Mouse (Mus musculus): ENCODE results near the gene Scarf1. TPM values are rescaled to one million over a fixed set of nuclear protein-coding genes. Genes with fewer than 3 reads are reported as not detected.

The Scarf1 gene
- polyA plus RNA-seq, 1 experiment from 2014 or later: 3.3 TPM

- ATAC-seq: no peak
- Histone ChIP-seq H3K4me2 (no peak overlapping the region), H3K36me3 (ENCODE audit: poor library complexity, severe bottlenecking) (peaks cover 33% of the 10 kb centered on the region), H3K9ac (no peak overlapping the region), H3K4me3 (no peak overlapping the region), H3K9me3 (replicated peaks) (no peaks in the 10 kb centered on the region), H3K27ac (peak overlapping the region; percentile 59; the same call in 1 of the 2 replicates), H3K4me1 (peaks cover 17% of the 10 kb centered on the region), H3K27me3 (no peaks in the 10 kb centered on the region)
- WGBS: 78% methylated on average over 13 of the region's 14 CpGs
Observed at GRCm38 (mm10) chr11:75571126-75571990, 58.0 kb downstream of the Scarf1 start.

- Histone ChIP-seq H3K4me3 (no peak overlapping the region), H3K36me3 (ENCODE audit: poor library complexity, severe bottlenecking) (peaks cover 33% of the 10 kb centered on the region), H3K4me1 (peaks cover 17% of the 10 kb centered on the region), H3K27ac (peak overlapping the region; percentile 59), H3K27me3 (no peaks in the 10 kb centered on the region), H3K9ac (peak overlapping the region; percentile 17), H3K4me2 (0 out of 2 replicates have a peak overlapping the region, but pooled peaks have one; percentile 19), H3K9me3 (replicated peaks) (no peaks in the 10 kb centered on the region)
- WGBS: 13% methylated on average over 10 of the region's 10 CpGs
- ATAC-seq: peak; percentile 34; the same call in 1 of the 2 replicates
Observed at GRCm38 (mm10) chr11:75572301-75572791, 59.0 kb downstream of the Scarf1 start.

GRCm38 (mm10) chr11:75572854-75573650 is 59.7 kb downstream of the Scarf1 start:
- Histone ChIP-seq H3K27ac (peak overlapping the region; percentile 32), H3K27me3 (no peaks in the 10 kb centered on the region), H3K4me1 (peaks cover 17% of the 10 kb centered on the region), H3K4me2 (peak overlapping the region; percentile 19; the same call in 1 of the 2 replicates), H3K36me3 (ENCODE audit: poor library complexity, severe bottlenecking) (peaks cover 27% of the 10 kb centered on the region), H3K9me3 (replicated peaks) (no peaks in the 10 kb centered on the region), H3K4me3 (no peak overlapping the region), H3K9ac (peak overlapping the region; percentile 17)
- ATAC-seq: peak; percentile 89
- WGBS: 4% methylated on average over 12 of the region's 12 CpGs

DNA sequence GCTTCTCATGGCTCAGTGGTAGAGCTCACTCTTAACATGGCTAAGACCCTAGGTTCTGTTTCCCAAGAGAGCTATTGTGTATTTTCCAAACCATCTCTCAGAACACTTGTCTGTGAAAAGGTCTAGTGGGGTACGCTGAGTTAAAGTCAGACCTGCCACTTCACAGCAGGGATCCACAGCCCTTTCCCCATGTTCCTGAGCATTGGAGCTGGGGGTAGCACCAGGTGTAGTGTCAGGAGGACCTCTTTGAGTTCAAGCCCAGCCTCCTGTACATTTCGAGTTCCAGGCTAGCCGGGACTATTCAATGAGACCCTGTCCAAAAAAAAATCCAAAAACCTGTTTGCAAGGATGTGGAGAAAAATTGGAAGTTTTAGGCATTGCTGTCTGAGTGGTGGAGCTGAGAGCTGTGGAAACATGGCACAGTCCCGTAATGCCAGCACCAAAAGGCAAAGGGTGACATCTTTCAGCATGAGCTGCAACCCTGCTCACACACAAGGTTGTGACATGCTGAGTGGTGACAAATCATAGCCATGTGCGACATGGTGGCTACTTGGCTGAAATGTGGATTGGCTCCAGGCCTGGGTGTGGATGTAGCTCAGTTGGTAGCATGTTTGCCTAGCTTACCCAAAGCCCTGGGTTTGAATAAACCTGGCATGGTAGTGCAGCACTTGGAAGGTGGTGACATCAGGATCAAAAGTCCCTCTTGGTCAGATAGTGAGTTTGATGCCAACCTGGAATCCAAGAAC is 61.2 kb downstream of the Scarf1 start:
- Histone ChIP-seq H3K36me3 (ENCODE audit: poor library complexity, severe bottlenecking) (peaks cover 13% of the 10 kb centered on the region), H3K27me3 (no peaks in the 10 kb centered on the region), H3K9me3 (replicated peaks) (no peaks in the 10 kb centered on the region), H3K4me2 (no peak overlapping the region), H3K9ac (no peak overlapping the region), H3K4me3 (no peak overlapping the region), H3K27ac (no peak overlapping the region), H3K4me1 (peaks cover 17% of the 10 kb centered on the region)
- WGBS: 86% methylated on average over 5 of the region's 5 CpGs
- ATAC-seq: no peak

- peaks cover 4% of the 10 kb centered on the region for H3K36me3 ChIP-seq (ENCODE audit: poor library complexity, severe bottlenecking)
- H3K4me3 ChIP-seq: no peak overlapping the region
- H3K9me3 ChIP-seq (replicated peaks): no peaks in the 10 kb centered on the region
- ATAC-seq: no peak
- WGBS: 83% methylated on average over 9 of the region's 9 CpGs
- no peak overlapping the region for H3K4me2 ChIP-seq
- H3K9ac ChIP-seq: no peak overlapping the region
- H3K4me1 ChIP-seq: peaks cover 17% of the 10 kb centered on the region
- H3K27me3 ChIP-seq: no peaks in the 10 kb centered on the region
- H3K27ac ChIP-seq: no peak overlapping the region
Observed at GRCm38 (mm10) chr11:75575560-75576123, 62.3 kb downstream of the Scarf1 start.

MicroRNAs encoded within 50 kb of the gene (microRNA counts, 519-probe panel; counts per million panel counts)
- microRNA mmu-miR-22: 4,984 counts per million, percentile 89 among the panel's probes with 10 or more counts

Small RNA genes within 50 kb of the gene (microRNA-seq; reads per million reads assigned to microRNA genes)
- 2,122 reads per million, percentile 84 among the genes with 10 or more reads in this experiment for gene Mir22
- not detected for gene Mir3971

Other genes starting within 250 kb of the Scarf1 start
- 99.6 and 110 TPM in 2 replicates for gene Rpa1, start 165.2 kb upstream of the Scarf1 start, polyA plus RNA-seq (2015; fragmentation: Nextera tagmentation; extraction: Ambion mirVana)
- gene Smyd4, start 165.1 kb upstream of the Scarf1 start, polyA plus RNA-seq (2015; fragmentation: Nextera tagmentation; extraction: Ambion mirVana): 17.7 and 17.8 TPM in 2 replicates
- 15.5 and 19.0 TPM in 2 replicates for gene Serpinf1, start 90.8 kb upstream of the Scarf1 start, polyA plus RNA-seq (2015; fragmentation: Nextera tagmentation; extraction: Ambion mirVana)
- 0.42 TPM in 1 of 2 replicates, not detected in the other for gene Serpinf2, start 73.9 kb upstream of the Scarf1 start, polyA plus RNA-seq (2015; fragmentation: Nextera tagmentation; extraction: Ambion mirVana)
- gene Wdr81, start 58.8 kb upstream of the Scarf1 start, polyA plus RNA-seq (2015; fragmentation: Nextera tagmentation; extraction: Ambion mirVana): 5.0 and 5.6 TPM in 2 replicates
- 1.4 and 1.9 TPM in 2 replicates for gene Tlcd2, start 51.8 kb upstream of the Scarf1 start, polyA plus RNA-seq (2015; fragmentation: Nextera tagmentation; extraction: Ambion mirVana)
- 56.3 and 63.2 TPM in 2 replicates for gene Prpf8, start 26.7 kb upstream of the Scarf1 start, polyA plus RNA-seq (2015; fragmentation: Nextera tagmentation; extraction: Ambion mirVana)
- 0.40 and 0.47 TPM in 2 replicates for gene Rilp, start 3.4 kb upstream of the Scarf1 start, polyA plus RNA-seq (2015; fragmentation: Nextera tagmentation; extraction: Ambion mirVana)
- 11.3 and 11.7 TPM in 2 replicates for gene Slc43a2, start 18.2 kb downstream of the Scarf1 start, polyA plus RNA-seq (2015; fragmentation: Nextera tagmentation; extraction: Ambion mirVana)
- 70.0 and 70.8 TPM in 2 replicates for gene Pitpna, start 74.6 kb downstream of the Scarf1 start, polyA plus RNA-seq (2015; fragmentation: Nextera tagmentation; extraction: Ambion mirVana)
- gene Inpp5k, start 117.4 kb downstream of the Scarf1 start, polyA plus RNA-seq (2015; fragmentation: Nextera tagmentation; extraction: Ambion mirVana): 32.7 and 33.8 TPM in 2 replicates
- gene Myo1c, start 137.0 kb downstream of the Scarf1 start, polyA plus RNA-seq (2015; fragmentation: Nextera tagmentation; extraction: Ambion mirVana): 6.1 and 6.9 TPM in 2 replicates
- 124 and 133 TPM in 2 replicates for gene Crk, start 165.7 kb downstream of the Scarf1 start, polyA plus RNA-seq (2015; fragmentation: Nextera tagmentation; extraction: Ambion mirVana)
- gene Ywhae, start 219.3 kb downstream of the Scarf1 start, polyA plus RNA-seq (2015; fragmentation: Nextera tagmentation; extraction: Ambion mirVana): 1,451 and 1,470 TPM in 2 replicates